Mouse (Mus musculus) c-Kit-positive CD71-positive TER-119-negative erythroid progenitor cells, embryonic 14.5 days (primary cell): ENCODE data around the gene Inafm2.
A peak's percentile ranks its signal among the peaks of the same experiment; 100 is the strongest.

Experiments
- DNase-seq: peaks from one replicate; pipeline ENCODE4 v3.0.0-alpha.2; 2013; ENCODE audit warnings: low read depth

Gene Inafm2

GRCm38 (mm10) chr2:118759828-118760227 is 14.3 kb downstream of the Inafm2 start:
- DNase-seq, result peak; percentile 72

GRCm38 (mm10) chr2:118760311-118761025 is 14.9 kb downstream of the Inafm2 start:
- DNase-seq, result no peak

- no peak for DNase-seq
Measured at GRCm38 (mm10) chr2:118761358-118761757, 15.8 kb downstream of the Inafm2 start.

GRCm38 (mm10) chr2:118761906-118762783 is 16.6 kb downstream of the Inafm2 start, which contains the start of gene Ccdc9b:
Ccdc9b (minus strand) TSS chr2:118762661.
- DNase-seq, result no peak

GRCm38 (mm10) chr2:118762784-118763148 is 17.2 kb downstream of the Inafm2 start:
- no peak for DNase-seq

GRCm38 (mm10) chr2:118763469-118763868 is 17.9 kb downstream of the Inafm2 start:
- DNase-seq, result no peak

GRCm38 (mm10) chr2:118764094-118764831 is 18.7 kb downstream of the Inafm2 start:
- DNase-seq, result no peak

- no peak for DNase-seq
Measured at GRCm38 (mm10) chr2:118764875-118765274, 19.3 kb downstream of the Inafm2 start.

GRCm38 (mm10) chr2:118766041-118767033 is 20.8 kb downstream of the Inafm2 start:
- no peak for DNase-seq

GRCm38 (mm10) chr2:118772158-118772874 is 26.8 kb downstream of the Inafm2 start, which contains the start of gene Phgr1:
Phgr1 (plus strand) TSS chr2:118772769.
- DNase-seq, result no peak

GRCm38 (mm10) chr2:118774536-118774935 is 29.0 kb downstream of the Inafm2 start:
- DNase-seq, result no peak

GRCm38 (mm10) chr2:118775396-118775795 is 29.8 kb downstream of the Inafm2 start:
- no peak for DNase-seq

- no peak for DNase-seq
Measured at GRCm38 (mm10) chr2:118775846-118776245, 30.3 kb downstream of the Inafm2 start.

- DNase-seq, result no peak
Measured at GRCm38 (mm10) chr2:118776295-118776694, 30.7 kb downstream of the Inafm2 start.

- DNase-seq, result no peak
Measured at GRCm38 (mm10) chr2:118778418-118778817, 32.9 kb downstream of the Inafm2 start.

GRCm38 (mm10) chr2:118779065-118779464 is 33.5 kb downstream of the Inafm2 start:
- DNase-seq, result no peak

GRCm38 (mm10) chr2:118779504-118780480 is 34.2 kb downstream of the Inafm2 start, which contains the start of gene Disp2:
Disp2 (plus strand) TSS chr2:118779719.
- peak; percentile 79 for DNase-seq

GRCm38 (mm10) chr2:118781115-118781514 is 35.6 kb downstream of the Inafm2 start:
- no peak for DNase-seq

GRCm38 (mm10) chr2:118782303-118782702 is 36.7 kb downstream of the Inafm2 start:
- DNase-seq, result no peak
